ENCODE assay signal across 8 mouse cellular contexts in the genomic region with DNA sequence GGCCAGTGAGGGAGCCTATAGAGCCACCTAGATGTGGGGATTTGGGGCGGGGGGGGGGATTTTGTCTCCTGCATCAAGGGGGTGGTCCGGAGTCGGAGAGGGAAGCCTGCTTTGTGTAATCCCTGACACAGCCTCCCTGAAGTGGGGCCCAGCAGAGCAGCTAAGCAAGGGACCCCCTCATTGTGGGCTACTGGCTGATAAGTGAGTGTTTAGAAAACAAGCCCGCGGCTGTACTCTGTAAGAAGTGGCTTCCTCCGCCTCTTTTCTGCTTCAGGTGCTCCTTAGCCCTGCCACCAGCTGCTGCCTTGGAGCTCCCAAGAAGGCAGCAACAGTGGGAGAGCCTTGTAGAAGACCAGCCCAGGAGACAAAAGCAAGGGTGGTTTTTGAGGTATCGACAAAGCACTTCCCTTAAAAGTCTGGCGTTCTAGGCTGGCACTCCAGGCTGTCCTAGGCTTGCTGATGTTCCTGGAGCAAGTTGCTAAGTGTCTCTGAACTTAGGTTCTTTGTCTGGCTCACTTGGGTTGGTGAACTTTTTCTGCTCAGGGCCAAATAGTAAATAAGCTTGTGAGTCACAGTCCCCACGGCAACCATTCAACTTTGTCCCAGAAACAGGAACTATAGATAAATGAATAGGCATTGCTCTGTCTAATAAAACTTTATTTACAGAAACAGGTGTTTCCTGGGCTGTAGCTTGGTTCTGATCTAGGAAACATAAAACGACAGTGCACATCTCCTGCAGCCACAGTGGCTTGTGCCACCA.
DNase-seq lines count a peak whose midpoint lies in the region; ATAC-seq and TF ChIP-seq lines count a peak whose summit lies in the region.

No protein-coding gene starts in this region.

- H3K4me1 ChIP-seq in spleen, adult 2 months (ENCODE audit: control insufficient read depth, insufficient read depth, insufficient read length) = peaks cover 11% of the 10 kb centered on the region; the same call in 1 of the 2 replicates
- H3K4me1 ChIP-seq in embryonic facial prominence, embryonic 12.5 days = peaks cover 43% of the 10 kb centered on the region
- peaks cover 6% of the 10 kb centered on the region; the same call in 1 of the 2 replicates for H3K4me1 ChIP-seq in hindbrain, postnatal 0 days (ENCODE audit: insufficient read depth, low read length)
- peaks cover 5% of the 10 kb centered on the region; the same call in 1 of the 2 replicates for H3K4me1 ChIP-seq in midbrain, postnatal 0 days (ENCODE audit: insufficient read depth, low read length)

- peak overlapping the region; percentile 24; the same call in 1 of the 2 replicates for H3K9ac ChIP-seq in embryonic facial prominence, embryonic 12.5 days
- no peak overlapping the region for H3K9ac ChIP-seq in hindbrain, postnatal 0 days (replicated peaks; ENCODE audit: low read length)
- no peak overlapping the region for H3K9ac ChIP-seq in midbrain, postnatal 0 days (replicated peaks; ENCODE audit: low read length, poor library complexity, severe bottlenecking)

- no peaks in the 10 kb centered on the region for H3K36me3 ChIP-seq in spleen, adult 2 months (ENCODE audit: control insufficient read depth, insufficient read depth, low read length)
- no peaks in the 10 kb centered on the region for H3K36me3 ChIP-seq in embryonic facial prominence, embryonic 12.5 days
- H3K36me3 ChIP-seq in hindbrain, postnatal 0 days (ENCODE audit: insufficient read depth, low read length) = no peaks in the 10 kb centered on the region
- no peaks in the 10 kb centered on the region for H3K36me3 ChIP-seq in midbrain, postnatal 0 days (ENCODE audit: insufficient read depth, low read length)

- no peak for TF ChIP-seq POLR2A in spleen, adult 2 months (IDR thresholded peaks at IDR 0.05; ENCODE audit: low read depth, low read length)

- WGBS in spleen, adult 2 months = 6% methylated on average over 10 of the region's 10 CpGs
- WGBS in embryonic facial prominence, embryonic 12.5 days = 8% methylated on average over 10 of the region's 10 CpGs
- 20% methylated on average over 10 of the region's 10 CpGs for WGBS in hindbrain, postnatal 0 days
- 13% methylated on average over 10 of the region's 10 CpGs for WGBS in midbrain, postnatal 0 days

- ATAC-seq in embryonic facial prominence, embryonic 12.5 days (ENCODE audit: insufficient number of reproducible peaks, insufficient read depth, low FRiP score, low TSS enrichment) = peak; percentile 50; the same call in 1 of the 2 replicates
- ATAC-seq in hindbrain, postnatal 0 days = no peak
- ATAC-seq in midbrain, postnatal 0 days (ENCODE audit: low FRiP score) = no peak

- H3K4me2 ChIP-seq in embryonic facial prominence, embryonic 12.5 days (replicated peaks) = peak overlapping the region; percentile 51
- H3K4me2 ChIP-seq in hindbrain, postnatal 0 days (ENCODE audit: low read depth, low read length) = peak overlapping the region; percentile 43
- peak overlapping the region; percentile 40; the same call in 1 of the 2 replicates for H3K4me2 ChIP-seq in midbrain, postnatal 0 days (ENCODE audit: low read depth, low read length, poor library complexity, severe bottlenecking)

- H3K27me3 ChIP-seq in spleen, adult 2 months (ENCODE audit: control insufficient read depth, insufficient read depth, low read length) = no peaks in the 10 kb centered on the region
- no peaks in the 10 kb centered on the region for H3K27me3 ChIP-seq in embryonic facial prominence, embryonic 12.5 days
- no peaks in the 10 kb centered on the region for H3K27me3 ChIP-seq in hindbrain, postnatal 0 days (ENCODE audit: insufficient read depth, low read length)
- H3K27me3 ChIP-seq in midbrain, postnatal 0 days (ENCODE audit: insufficient read depth, low read length) = 0 out of 2 replicates have a peak, but pooled peaks cover 5% of the 10 kb centered on the region

- H3K27ac ChIP-seq in spleen, adult 2 months (ENCODE audit: insufficient read depth, low read length) = peak overlapping the region; percentile 61
- peak overlapping the region; percentile 92 for H3K27ac ChIP-seq in embryonic facial prominence, embryonic 12.5 days
- no peak overlapping the region for H3K27ac ChIP-seq in hindbrain, postnatal 0 days
- H3K27ac ChIP-seq in midbrain, postnatal 0 days (ENCODE audit: low read depth, low read length) = no peak overlapping the region

- H3K9me3 ChIP-seq in embryonic facial prominence, embryonic 12.5 days = no peaks in the 10 kb centered on the region
- H3K9me3 ChIP-seq in hindbrain, postnatal 0 days (ENCODE audit: low read length) = no peaks in the 10 kb centered on the region
- H3K9me3 ChIP-seq in midbrain, postnatal 0 days (ENCODE audit: low read length) = no peaks in the 10 kb centered on the region

- H3K4me3 ChIP-seq in spleen, adult 2 months (ENCODE audit: extremely low read depth, insufficient read depth, insufficient read length) = no peak overlapping the region
- peak overlapping the region; percentile 23 for H3K4me3 ChIP-seq in embryonic facial prominence, embryonic 12.5 days
- H3K4me3 ChIP-seq in hindbrain, postnatal 0 days (ENCODE audit: low read length) = no peak overlapping the region
- no peak overlapping the region for H3K4me3 ChIP-seq in midbrain, postnatal 0 days (ENCODE audit: low read depth, low read length)

- DNase-seq in spleen, adult 2 months (ENCODE audit: low read depth in 1 of 2, low spot score in 2 of 2) = peak; percentile 29 to 70
- no peak for DNase-seq in spleen, adult 12 weeks (ENCODE audit: low spot score)
- DNase-seq in hindbrain, postnatal 0 days (ENCODE audit: low spot score) = no peak
- no peak for DNase-seq in midbrain, postnatal 0 days (ENCODE audit: low spot score)
- no peak for DNase-seq in cerebellum, postnatal 10 days
- no peak for DNase-seq in left cerebral cortex, adult 11 months (ENCODE audit: low spot score)
- no peak for DNase-seq in cerebellum, adult 8-10 months

- no peak for TF ChIP-seq CTCF in spleen, adult 2 months (IDR thresholded peaks at IDR 0.05; ENCODE audit: extremely low read depth, insufficient read depth, insufficient read length, insufficient replicate concordance)
- no peak for TF ChIP-seq CTCF in hindbrain, postnatal 0 days (IDR thresholded peaks at IDR 0.05; ENCODE audit: low read depth)
- TF ChIP-seq CTCF in midbrain, postnatal 0 days (IDR thresholded peaks at IDR 0.05) = no peak

Comparison
In these comparisons a context has a peak if more than half of its experiments do, and no peak if none do; other contexts are left out.
1. DNase-seq: peak in spleen, adult 2 months (2 of 2); none in spleen, adult 12 weeks (single experiment), hindbrain, postnatal 0 days (single experiment), midbrain, postnatal 0 days (single experiment), cerebellum, postnatal 10 days (0 of 2), left cerebral cortex, adult 11 months (single experiment) and cerebellum, adult 8-10 months (single experiment).
2. H3K27ac ChIP-seq: peak in spleen, adult 2 months (single experiment) and embryonic facial prominence, embryonic 12.5 days (single experiment); none in hindbrain, postnatal 0 days (single experiment) and midbrain, postnatal 0 days (single experiment).
3. Peak in every context shown above with its lines, with median percentiles within 50 percentile points of each other: H3K4me2 ChIP-seq.